Mouse (Mus musculus) liver, adult 2 months (tissue): ENCODE data around the gene Gm11555.

Experiments
- CTCF ChIP-seq: fragments of 200-500 bp; IDR thresholded peaks from 2 replicates; pipeline ENCODE4 v1.5.1; 2011; ENCODE audit warnings: low read depth, low read length, control low read depth
- POLR2A ChIP-seq: fragments of 200-500 bp; IDR thresholded peaks from 2 replicates; pipeline ENCODE4 v1.6.1; 2011; ENCODE audit warnings: low read length, control low read depth; ENCODE audit not compliant: insufficient read depth; ENCODE audit errors: extremely low read depth

GRCm38 (mm10) chr11:99659256-99659655 lies 9.2 kb upstream of the Gm11555 start:
- TF ChIP-seq POLR2A (no peak), CTCF (no peak)
